Mouse (Mus musculus): ENCODE results near the gene Rara.

GRCm38 (mm10) chr11:98902621-98903245 lies 24.9 kb upstream of the Rara start:
- TF ChIP-seq CTCF (IDR thresholded peaks at IDR 0.05; ENCODE audit: borderline replicate concordance, insufficient read depth, low read length) = no peak
- no peak for TF ChIP-seq POLR2A (IDR thresholded peaks at IDR 0.05; ENCODE audit: low read depth, low read length)
